Mouse (Mus musculus) kidney, embryonic 14.5 days (tissue): ENCODE data around the gene Arhgap29. TPM values are rescaled to one million over a fixed set of nuclear protein-coding genes. Genes with fewer than 3 reads are reported as not detected.

Source experiments
- ATAC-seq: fragments of 200-750 bp; cut with Nextera tagmentation; 2 replicates; pipeline ENCODE4 v1.8.0; 2017; ENCODE audit warnings: moderate number of reproducible peaks, mild to moderate bottlenecking, moderate TSS enrichment, moderate library complexity; ENCODE audit not compliant: low FRiP score, low TSS enrichment
- H3K27ac ChIP-seq: fragments of 300-500 bp; sonication (generic); 2 replicates; pipeline ENCODE4 v1.5.1; 2014; ENCODE audit warnings: low read depth, mild to moderate bottlenecking, low read length, moderate library complexity, mixed read lengths
- H3K27me3 ChIP-seq: fragments of 300-500 bp; sonication (generic); 2 replicates; pipeline ENCODE4 v1.6.1; 2014; ENCODE audit warnings: mild to moderate bottlenecking, low read length; ENCODE audit not compliant: control insufficient read depth, insufficient read depth
- H3K36me3 ChIP-seq: fragments of 300-500 bp; sonication (generic); 2 replicates; pipeline ENCODE4 v1.6.1; 2014; ENCODE audit warnings: low read length, mixed read lengths; ENCODE audit not compliant: control insufficient read depth, insufficient read depth
- H3K4me1 ChIP-seq: fragments of 300-500 bp; sonication (generic); 2 replicates; pipeline ENCODE4 v1.6.1; 2014; ENCODE audit warnings: low read length, mixed read lengths; ENCODE audit not compliant: control insufficient read depth, insufficient read depth
- H3K4me2 ChIP-seq: fragments of 300-500 bp; sonication (generic); replicated peaks from 2 replicates; pipeline ENCODE4 v1.6.1; 2014; ENCODE audit warnings: low read depth, mild to moderate bottlenecking, low read length
- H3K4me3 ChIP-seq: fragments of 300-500 bp; sonication (generic); 2 replicates; pipeline ENCODE4 v1.5.1; 2014; ENCODE audit warnings: mild to moderate bottlenecking, low read length
- H3K9ac ChIP-seq: fragments of 300-500 bp; sonication (generic); 2 replicates; pipeline ENCODE4 v1.6.1; 2014; ENCODE audit warnings: low read depth, mild to moderate bottlenecking, low read length, moderate library complexity
- H3K9me3 ChIP-seq: fragments of 300-500 bp; sonication (generic); 2 replicates; pipeline ENCODE4 v1.6.1; 2016; ENCODE audit warnings: low read length; ENCODE audit not compliant: control insufficient read depth
- WGBS: fragments of 180-500 bp; shearing (Covaris S2); extraction: QIAGEN DNeasy Blood & Tissue Kit; methylation state at CpG from one replicate; pipeline ENCODE4 v1.1.7; 2014; 5-methylcytosine and 5-hydroxymethylcytosine counted together
- polyA plus RNA-seq: library from polyadenylated mRNA; unstranded; fragments of >200 nt; fragmentation: Nextera tagmentation; extraction: Ambion mirVana; gene quantifications from 2 replicates; pipeline ENCODE4 v1.2.1, GENCODE M21; 2014

The Arhgap29 gene
- 26.4 and 49.7 TPM in 2 replicates for polyA plus RNA-seq

DNA sequence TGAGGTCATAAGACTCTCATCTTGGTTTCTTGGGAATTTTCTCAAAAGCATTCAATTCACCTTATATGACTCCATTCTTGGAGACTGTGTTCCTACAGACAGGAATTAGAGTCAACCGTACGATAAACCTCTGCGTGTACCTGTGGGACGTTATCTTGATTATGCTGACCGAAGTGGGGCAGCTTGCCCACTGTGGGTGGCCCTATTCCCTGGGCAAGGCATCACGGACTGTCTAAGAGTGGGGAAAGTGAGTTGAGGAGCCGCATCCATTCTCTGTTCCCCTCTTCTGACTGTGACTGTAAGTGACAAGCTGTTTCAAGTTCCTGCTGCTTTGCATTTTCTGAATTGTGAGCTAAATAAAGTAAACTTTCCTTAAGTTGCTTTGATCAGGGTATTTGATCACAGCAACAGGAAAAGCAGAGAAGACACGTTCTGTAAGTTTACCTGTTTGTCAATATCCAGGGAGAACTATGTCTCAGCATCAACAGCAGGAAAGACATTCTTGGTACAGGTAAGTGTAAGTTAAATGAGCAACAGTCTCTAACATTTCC, at the start of gene Arhgap29:
Arhgap29 (plus strand) TSS at position 501 of the 551 bp plus-strand sequence.
- WGBS: 93% methylated on average over 8 of the region's 8 CpGs
- H3K27ac ChIP-seq: peak within 1 kb of the TSS; percentile 51; the same call in 1 of the 2 replicates
- peak within 1 kb of the TSS; percentile 76 for H3K4me3 ChIP-seq
- H3K36me3 ChIP-seq: no peaks in the 10 kb centered on the region
- H3K4me2 ChIP-seq: peak within 1 kb of the TSS; percentile 86
- H3K4me1 ChIP-seq: no peaks in the 10 kb centered on the region
- H3K9me3 ChIP-seq: no peaks in the 10 kb centered on the region
- peak within 1 kb of the TSS; percentile 66 for H3K9ac ChIP-seq
- ATAC-seq: no peak
- no peaks in the 10 kb centered on the region for H3K27me3 ChIP-seq

DNA sequence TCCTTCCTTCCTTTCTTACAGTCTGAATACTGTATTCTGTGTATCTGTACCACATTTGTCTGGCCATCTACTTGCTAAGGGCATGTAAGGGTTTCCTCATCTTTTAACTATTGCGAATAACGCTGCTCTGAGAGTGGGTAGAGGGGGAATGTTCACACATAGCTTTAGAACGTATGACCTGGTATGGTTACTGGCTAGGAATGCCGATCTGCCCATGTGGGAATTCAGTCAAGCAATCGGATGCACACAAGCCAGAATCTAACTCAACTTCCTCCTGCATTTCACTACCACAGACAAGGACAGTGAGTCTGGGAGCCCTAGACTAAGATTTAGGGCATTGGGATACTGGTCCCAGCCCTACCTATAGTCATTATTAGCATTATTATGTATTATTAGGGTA, 49.6 kb upstream of the Arhgap29 start:
- Histone ChIP-seq H3K27me3 (no peaks in the 10 kb centered on the region), H3K9me3 (no peaks in the 10 kb centered on the region), H3K27ac (no peak overlapping the region; the same call in 1 of the 2 replicates), H3K36me3 (no peaks in the 10 kb centered on the region), H3K4me1 (peaks cover 21% of the 10 kb centered on the region), H3K4me3 (no peak overlapping the region), H3K9ac (no peak overlapping the region), H3K4me2 (no peak overlapping the region)
- WGBS: 71% methylated on average over 5 of the region's 5 CpGs
- ATAC-seq: no peak

DNA sequence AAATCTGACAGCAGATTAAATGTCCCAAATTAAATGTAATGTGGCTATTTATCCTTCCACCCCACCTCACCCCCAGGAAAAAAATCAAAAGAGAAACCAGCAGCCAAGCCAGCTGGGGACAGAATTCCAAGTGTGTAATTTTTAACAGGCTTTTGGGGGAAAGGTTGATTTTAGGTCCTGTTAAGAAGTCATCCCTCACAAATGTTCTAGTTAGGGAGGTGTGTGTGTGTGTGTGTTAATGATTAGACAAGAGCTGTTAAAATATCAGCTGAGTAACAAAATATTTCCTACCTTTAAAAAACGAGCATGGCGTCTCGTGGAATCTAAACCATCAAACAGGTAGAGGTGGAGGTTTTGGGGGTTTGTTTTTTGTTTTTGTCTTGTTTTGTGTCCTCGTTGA, 49.1 kb upstream of the Arhgap29 start:
- H3K27me3 ChIP-seq: no peaks in the 10 kb centered on the region
- WGBS: 59% methylated on average over 4 of the region's 4 CpGs
- no peak for ATAC-seq
- H3K4me1 ChIP-seq: peaks cover 21% of the 10 kb centered on the region
- H3K36me3 ChIP-seq: no peaks in the 10 kb centered on the region
- H3K4me2 ChIP-seq: no peak overlapping the region
- H3K9me3 ChIP-seq: no peaks in the 10 kb centered on the region
- H3K9ac ChIP-seq: no peak overlapping the region
- no peak overlapping the region for H3K4me3 ChIP-seq
- H3K27ac ChIP-seq: no peak overlapping the region; the same call in 1 of the 2 replicates

DNA sequence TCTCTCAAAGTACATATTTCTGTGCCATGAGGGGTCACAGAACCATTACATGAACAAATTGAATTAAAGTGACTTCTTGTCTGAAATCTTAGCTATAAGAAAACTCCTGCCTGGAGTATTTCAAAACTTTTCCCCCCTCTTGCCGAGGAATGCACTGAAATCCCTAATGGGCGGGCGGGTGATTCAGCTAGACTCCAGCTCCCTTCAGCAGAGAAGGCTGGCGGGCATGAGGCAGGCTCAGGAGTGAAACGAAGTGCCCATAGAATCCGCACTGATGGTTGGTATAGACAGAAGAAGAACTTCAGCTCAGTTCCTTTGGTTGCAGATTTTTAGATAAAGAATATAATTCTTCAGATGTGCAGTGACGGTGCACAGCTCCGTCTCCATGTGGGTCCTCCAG, 48.6 kb upstream of the Arhgap29 start:
- H3K4me1 ChIP-seq: peaks cover 21% of the 10 kb centered on the region
- no peaks in the 10 kb centered on the region for H3K27me3 ChIP-seq
- H3K4me2 ChIP-seq: no peak overlapping the region
- no peak for ATAC-seq
- no peak overlapping the region for H3K4me3 ChIP-seq
- no peak overlapping the region; the same call in 1 of the 2 replicates for H3K27ac ChIP-seq
- no peak overlapping the region for H3K9ac ChIP-seq
- no peaks in the 10 kb centered on the region for H3K36me3 ChIP-seq
- no peaks in the 10 kb centered on the region for H3K9me3 ChIP-seq
- WGBS: 66% methylated on average over 8 of the region's 8 CpGs

DNA sequence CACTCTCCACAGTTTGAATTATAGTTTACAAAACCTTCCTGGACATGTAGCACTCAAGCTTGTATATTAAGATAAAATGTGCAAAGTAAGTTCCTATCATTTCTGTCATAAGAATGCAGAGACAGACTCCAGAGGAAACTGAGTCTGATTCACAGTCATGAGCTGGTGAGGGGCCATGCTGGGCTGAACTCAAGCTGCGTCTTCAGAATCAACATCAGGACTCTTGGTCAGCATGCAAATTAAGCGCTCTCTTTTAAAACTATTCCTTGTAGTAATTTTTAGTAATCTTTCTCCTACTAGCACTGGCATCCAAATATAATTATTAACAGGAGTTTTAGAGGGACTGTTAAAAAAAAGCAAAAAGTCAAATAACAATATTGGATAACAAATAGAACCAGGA, 47.9 kb upstream of the Arhgap29 start:
- WGBS: 87% methylated on average over 2 of the region's 2 CpGs
- H3K4me1 ChIP-seq: peaks cover 21% of the 10 kb centered on the region

DNA sequence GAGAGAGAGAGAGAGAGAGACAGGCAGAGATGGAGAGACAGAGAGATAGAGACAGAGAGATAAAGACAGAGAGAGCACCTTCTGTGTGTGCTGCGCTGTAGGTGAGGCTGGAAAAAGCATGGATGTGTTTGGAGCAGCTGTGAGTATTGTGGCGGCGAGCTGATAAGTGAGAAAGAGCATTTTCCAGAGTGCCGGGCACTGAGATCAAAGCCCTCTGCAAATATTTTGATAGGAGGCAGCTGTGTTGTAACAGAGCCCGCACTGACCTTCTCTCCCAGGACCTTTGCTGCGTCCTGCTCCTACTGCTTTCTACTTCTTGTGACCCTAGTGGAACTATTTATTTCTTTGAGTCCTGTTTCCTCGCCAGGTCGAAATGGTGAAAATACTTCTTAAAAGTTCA, 45.7 kb upstream of the Arhgap29 start:
- Histone ChIP-seq H3K27ac (no peak overlapping the region), H3K4me1 (peaks cover 21% of the 10 kb centered on the region), H3K27me3 (no peaks in the 10 kb centered on the region), H3K36me3 (no peaks in the 10 kb centered on the region), H3K4me3 (no peak overlapping the region), H3K4me2 (no peak overlapping the region), H3K9me3 (no peaks in the 10 kb centered on the region), H3K9ac (no peak overlapping the region)
- WGBS: 20% methylated on average over 8 of the region's 8 CpGs
- 0 out of 2 replicates have a peak, but pooled peaks have one; percentile 35 for ATAC-seq

More for the DNA sequence above, 47.9 kb upstream of the Arhgap29 start:
- Histone ChIP-seq H3K4me2 (no peak overlapping the region), H3K36me3 (no peaks in the 10 kb centered on the region), H3K9me3 (no peaks in the 10 kb centered on the region), H3K27ac (no peak overlapping the region), H3K4me3 (no peak overlapping the region), H3K27me3 (no peaks in the 10 kb centered on the region), H3K9ac (no peak overlapping the region)
- no peak for ATAC-seq

DNA sequence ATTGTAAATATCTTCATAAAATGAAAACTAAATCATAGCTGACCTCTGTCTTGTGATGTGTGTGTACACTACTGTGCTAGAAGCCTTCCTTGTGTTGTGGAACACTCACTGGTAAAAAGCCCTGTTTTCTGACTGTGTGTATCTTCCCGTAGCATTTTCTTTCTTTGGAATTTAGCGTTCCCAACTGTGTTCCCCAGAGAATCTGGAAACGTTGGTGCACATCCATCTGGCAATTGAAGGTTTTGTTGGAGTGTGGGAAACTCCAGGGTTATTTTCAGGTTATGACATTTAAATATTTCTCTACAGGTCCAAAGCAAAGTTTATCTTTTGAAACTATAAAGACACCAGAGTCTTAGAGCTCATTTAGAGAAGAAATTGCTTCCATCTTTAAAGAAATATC, 43.2 kb upstream of the Arhgap29 start:
- Histone ChIP-seq H3K27me3 (no peaks in the 10 kb centered on the region), H3K4me2 (no peak overlapping the region), H3K4me1 (0 out of 2 replicates have a peak, but pooled peaks cover 7% of the 10 kb centered on the region), H3K9me3 (no peaks in the 10 kb centered on the region), H3K4me3 (no peak overlapping the region), H3K9ac (no peak overlapping the region), H3K27ac (no peak overlapping the region), H3K36me3 (no peaks in the 10 kb centered on the region)
- WGBS: 62% methylated on average over 3 of the region's 3 CpGs
- no peak for ATAC-seq

DNA sequence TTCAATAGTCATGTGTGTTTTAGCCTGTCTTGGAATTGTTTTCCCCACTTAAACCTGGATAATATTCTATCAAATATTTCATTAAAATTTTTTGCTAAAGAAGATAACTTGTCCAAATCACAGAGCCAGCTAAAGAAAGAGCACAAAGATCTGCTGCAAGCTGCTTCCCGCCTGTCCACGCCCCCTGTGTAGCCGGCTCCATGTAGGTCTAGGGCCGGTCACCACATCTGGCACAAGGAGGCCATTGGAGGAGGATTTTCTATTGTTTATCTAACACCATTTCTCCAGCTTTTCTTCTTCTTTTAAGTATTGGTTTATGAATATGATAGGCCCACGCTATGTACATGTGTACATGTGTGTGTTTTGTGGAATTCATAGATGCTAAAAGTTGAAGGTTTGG, 38.9 kb upstream of the Arhgap29 start:
- ATAC-seq: no peak
- H3K4me1 ChIP-seq: no peaks in the 10 kb centered on the region
- H3K27me3 ChIP-seq: no peaks in the 10 kb centered on the region
- no peaks in the 10 kb centered on the region for H3K9me3 ChIP-seq
- H3K9ac ChIP-seq: no peak overlapping the region
- WGBS: 74% methylated on average over 5 of the region's 5 CpGs
- H3K27ac ChIP-seq: no peak overlapping the region
- H3K36me3 ChIP-seq: no peaks in the 10 kb centered on the region
- H3K4me2 ChIP-seq: no peak overlapping the region
- H3K4me3 ChIP-seq: no peak overlapping the region

DNA sequence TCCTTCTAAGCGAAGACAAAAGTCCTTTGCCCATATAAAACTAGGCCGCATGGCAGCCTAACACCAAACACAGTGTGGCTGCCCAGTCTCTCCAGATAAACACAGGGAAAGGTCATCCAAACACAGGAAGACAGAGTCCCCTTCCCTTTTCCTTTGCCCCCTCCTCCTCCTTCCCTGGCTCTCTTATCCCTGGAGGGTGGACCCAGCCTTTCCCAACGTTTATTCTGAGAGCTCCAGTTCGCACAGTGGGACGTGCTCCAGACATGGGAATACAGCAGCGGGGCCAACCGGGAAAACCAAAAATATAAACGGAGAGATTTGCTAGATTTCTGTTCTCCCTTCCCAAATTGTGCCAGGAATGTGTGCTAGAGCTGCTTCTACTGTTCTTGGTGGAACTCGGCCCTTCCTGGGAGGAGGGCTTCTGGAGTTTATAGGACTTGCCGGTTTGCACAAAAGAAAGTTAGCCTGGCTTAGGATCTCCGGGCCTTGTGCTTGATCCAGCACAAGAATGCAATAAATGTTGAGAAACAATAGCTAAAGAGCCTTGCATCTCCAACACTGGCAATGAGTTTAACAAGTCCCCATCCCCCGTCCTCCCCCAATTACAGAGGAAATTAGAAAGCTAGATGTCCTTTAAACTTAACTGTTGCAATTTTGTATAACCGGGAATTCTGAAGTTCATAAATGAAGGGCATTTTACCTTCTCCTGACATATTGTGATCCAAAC, 37.7 kb upstream of the Arhgap29 start:
- no peak for ATAC-seq
- no peak overlapping the region for H3K4me2 ChIP-seq
- WGBS: 55% methylated on average over 13 of the region's 13 CpGs
- no peaks in the 10 kb centered on the region for H3K36me3 ChIP-seq
- H3K27ac ChIP-seq: peak overlapping the region; percentile 65; the same call in 1 of the 2 replicates
- no peak overlapping the region for H3K9ac ChIP-seq
- H3K4me1 ChIP-seq: no peaks in the 10 kb centered on the region
- H3K4me3 ChIP-seq: no peak overlapping the region
- no peaks in the 10 kb centered on the region for H3K9me3 ChIP-seq
- no peaks in the 10 kb centered on the region for H3K27me3 ChIP-seq
